Mouse (Mus musculus) brain, adult 2 months (tissue): ENCODE measurements around the gene Gm11985.

Experiments used
- DNase-seq: peaks from one replicate; pipeline ENCODE4 v3.0.0; 2011; ENCODE audit warnings: low read depth, low spot score

Gm11985 gene

GRCm38 (mm10) chr11:7156427-7156826, 31.9 kb downstream of the Gm11985 start:
- DNase-seq = no peak

DNA sequence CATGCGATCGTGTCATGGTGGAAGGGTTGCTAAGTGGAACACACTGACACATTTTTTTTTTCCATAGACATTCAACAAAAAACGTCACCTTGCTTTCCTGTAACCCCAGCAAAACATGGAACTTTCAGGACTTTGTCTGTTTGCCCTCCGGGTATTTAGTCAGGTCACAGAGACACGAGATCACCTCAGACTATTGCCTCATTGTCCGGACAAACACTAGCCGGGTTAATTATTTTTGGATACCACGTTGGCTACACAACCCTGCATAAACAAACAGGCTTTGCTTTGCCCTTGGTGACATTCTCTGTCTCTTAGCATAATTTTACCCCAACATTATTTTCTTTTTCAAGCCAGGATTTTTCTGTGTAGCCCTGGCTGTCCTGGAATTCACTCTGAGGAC, 35.3 kb downstream of the Gm11985 start:
- DNase-seq = no peak

GRCm38 (mm10) chr11:7152371-7152770, 36.0 kb downstream of the Gm11985 start:
- DNase-seq = no peak

- DNase-seq = peak; percentile 91
These were observed 37.9 kb downstream of the Gm11985 start for GRCm38 (mm10) chr11:7150511-7150910.

DNA sequence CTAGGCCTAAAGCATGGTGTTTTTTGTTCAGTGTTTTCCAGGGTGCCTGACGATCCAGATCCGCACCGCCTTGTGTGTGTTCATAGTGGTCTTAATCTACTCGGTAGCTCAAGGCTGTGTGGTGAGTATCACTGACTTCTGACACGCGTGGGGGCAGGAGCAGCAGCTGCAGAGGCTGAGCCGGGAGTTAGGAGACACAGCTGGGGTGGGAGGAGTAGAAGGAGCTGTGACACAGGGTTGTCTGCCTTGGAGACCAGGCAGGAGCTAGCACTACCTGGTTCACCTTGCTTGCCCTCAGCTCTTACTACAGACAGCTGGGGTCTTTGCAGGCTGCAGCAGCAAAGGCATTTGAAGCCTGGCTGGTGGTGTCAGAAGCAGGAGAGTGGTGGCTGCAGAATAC, 38.9 kb downstream of the Gm11985 start:
- DNase-seq = no peak

- DNase-seq = no peak
These were observed 40.4 kb downstream of the Gm11985 start for GRCm38 (mm10) chr11:7147945-7148344.

DNA sequence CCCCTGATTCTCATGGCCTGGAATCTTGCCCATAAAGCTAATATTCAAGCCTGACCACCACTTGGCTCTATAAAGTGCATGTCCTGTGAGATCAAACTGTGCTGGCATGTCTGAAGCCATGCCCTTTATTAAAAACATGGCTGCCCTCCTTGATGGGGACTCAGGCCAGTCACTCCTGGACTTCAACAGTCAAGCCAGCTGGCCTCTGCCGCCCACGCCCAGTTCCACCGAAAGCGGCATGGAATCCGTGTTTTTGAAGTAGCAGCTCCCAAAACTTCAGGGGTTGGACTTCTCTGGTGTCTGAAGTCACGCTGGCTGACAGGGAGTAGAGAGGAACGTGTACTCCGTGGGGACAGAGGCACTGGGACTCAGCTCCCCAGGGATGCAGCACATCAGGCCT, 40.8 kb downstream of the Gm11985 start:
- DNase-seq = peak; percentile 47

DNA sequence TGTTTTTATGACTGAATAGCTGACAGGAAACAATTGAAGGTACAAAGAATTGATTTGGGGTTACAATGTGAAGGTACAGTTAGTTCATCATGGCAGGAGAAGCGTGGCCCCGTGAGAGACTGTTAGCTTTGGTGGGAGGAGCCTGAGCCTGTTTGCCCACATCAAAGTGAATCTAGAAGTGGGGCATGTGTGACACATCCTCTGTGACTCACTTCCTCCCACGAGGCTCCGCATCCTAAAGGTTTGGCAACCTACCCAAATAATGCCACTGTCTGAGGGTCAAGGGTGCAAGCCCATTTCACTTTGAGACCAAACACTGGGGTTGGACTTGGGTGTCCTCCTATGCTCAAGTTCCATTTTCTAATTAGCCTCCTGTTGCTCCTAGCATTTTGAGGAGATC, 43.1 kb downstream of the Gm11985 start:
- DNase-seq = peak; percentile 73

DNA sequence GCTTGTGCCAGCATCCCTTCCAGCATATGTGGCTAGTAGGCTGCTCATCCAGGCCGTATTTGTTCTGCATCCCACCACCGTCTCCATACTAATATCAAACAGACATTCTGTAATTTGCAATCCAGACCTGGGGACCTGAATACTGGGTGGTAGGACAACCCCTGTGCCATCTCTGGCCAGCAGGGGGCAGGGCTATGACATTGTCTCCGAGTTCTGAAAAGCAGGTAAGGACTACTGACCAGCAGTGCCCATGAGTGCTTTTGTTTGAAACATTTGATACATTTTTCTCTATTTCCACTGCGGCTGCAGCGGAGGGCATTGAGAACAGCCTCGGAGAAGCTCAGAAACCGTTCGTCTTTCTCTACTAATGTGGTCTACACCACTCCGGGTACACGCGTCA, 44.0 kb downstream of the Gm11985 start:
- DNase-seq = no peak

DNA sequence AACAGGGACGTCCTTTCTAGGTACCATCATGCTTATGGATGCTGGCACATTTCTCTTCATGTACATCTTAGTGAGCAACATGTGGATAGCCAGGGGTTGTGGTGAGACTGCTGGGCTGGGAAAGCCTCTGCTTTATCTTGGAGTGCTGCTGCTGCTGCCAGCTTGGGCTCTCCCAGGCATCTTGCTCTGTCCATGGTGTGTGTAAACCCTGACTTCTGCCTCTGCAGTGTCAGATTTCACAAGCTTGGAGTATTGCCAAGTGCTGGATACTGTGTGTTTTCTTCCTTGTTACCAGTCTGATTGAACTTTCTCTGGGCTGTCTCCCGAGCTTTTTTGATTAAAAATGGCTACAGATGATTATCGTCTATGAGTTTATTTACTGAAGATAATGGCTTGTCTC, 45.6 kb downstream of the Gm11985 start:
- peak; percentile 48 for DNase-seq

GRCm38 (mm10) chr11:7140449-7140848, 47.9 kb downstream of the Gm11985 start:
- DNase-seq = peak; percentile 84

GRCm38 (mm10) chr11:7138370-7138769, 50.0 kb downstream of the Gm11985 start:
- no peak for DNase-seq

- DNase-seq = no peak
These were observed 52.0 kb downstream of the Gm11985 start for GRCm38 (mm10) chr11:7136246-7136855.

DNA sequence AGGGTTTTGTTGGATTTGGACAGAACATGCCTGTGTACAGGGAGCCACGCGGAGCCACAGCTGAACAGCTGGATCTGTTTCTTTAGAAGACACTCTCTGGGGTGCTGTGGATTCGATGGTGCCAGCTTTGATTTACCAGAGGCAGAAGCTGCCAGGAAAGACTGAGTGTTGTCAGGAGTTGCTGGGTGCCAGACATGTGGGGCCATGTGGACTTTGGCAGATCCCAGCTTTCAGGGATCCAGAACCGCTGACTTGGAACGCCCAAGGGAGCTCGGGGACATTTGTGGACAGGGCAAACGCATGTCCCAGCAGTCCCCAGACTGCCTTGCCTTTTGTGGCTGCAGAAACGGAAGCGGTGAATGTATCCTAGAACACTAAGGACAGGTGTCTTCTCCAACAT, 52.6 kb downstream of the Gm11985 start:
- peak; percentile 56 for DNase-seq

- no peak for DNase-seq
These were observed 53.1 kb downstream of the Gm11985 start for GRCm38 (mm10) chr11:7135301-7135700.

GRCm38 (mm10) chr11:7134319-7134718, 54.0 kb downstream of the Gm11985 start:
- peak; percentile 91 for DNase-seq

- DNase-seq = no peak
These were observed 54.6 kb downstream of the Gm11985 start for GRCm38 (mm10) chr11:7133736-7134135.
